Mouse (Mus musculus) ES-E14 (cell line): ENCODE results near the gene Dock2. TPM values are rescaled to one million over a fixed set of nuclear protein-coding genes. Genes with fewer than 3 reads are reported as not detected.

Source experiments
- DNase-seq: peaks from one replicate; pipeline ENCODE4 v3.0.0-alpha.2; 2013; ENCODE audit warnings: low read depth, low spot score
- H3K27ac ChIP-seq: 2 replicates; pipeline ENCODE4 v1.5.1; 2012; ENCODE audit warnings: low read depth, mild to moderate bottlenecking, low read length, moderate library complexity, mixed read lengths; ENCODE audit not compliant: poor library complexity, insufficient read depth, severe bottlenecking
- H3K36me3 ChIP-seq: 2 replicates; pipeline ENCODE4 v1.6.1; 2012; ENCODE audit warnings: mild to moderate bottlenecking, low read length, moderate library complexity, mixed read lengths; ENCODE audit not compliant: control insufficient read depth, poor library complexity, insufficient read depth, severe bottlenecking
- H3K4me1 ChIP-seq, 2 experiments: fragments of 150-350 bp in 1 of 2; sonication (generic) in 1 of 2; 2 replicates each; pipeline ENCODE4 v1.6.1; 2012; ENCODE audit warnings: low read length in 2 of 2, mild to moderate bottlenecking in 1 of 2, mixed read lengths in 1 of 2; ENCODE audit not compliant: control insufficient read depth in 2 of 2, insufficient read depth in 2 of 2, poor library complexity in 1 of 2
- H3K4me3 ChIP-seq, 2 experiments: fragments of 150-350 bp in 1 of 2; sonication (generic) in 1 of 2; 2 replicates each; pipeline ENCODE4 v1.5.1; 2012; ENCODE audit warnings: low read length in 2 of 2, low read depth in 1 of 2, mild to moderate bottlenecking in 1 of 2, mixed read lengths in 1 of 2; ENCODE audit not compliant: insufficient read depth in 1 of 2, poor library complexity in 1 of 2, severe bottlenecking in 1 of 2
- H3K9ac ChIP-seq: 2 replicates; pipeline ENCODE4 v1.6.1; 2012; ENCODE audit warnings: low read depth, mild to moderate bottlenecking, low read length, mixed read lengths; ENCODE audit not compliant: poor library complexity, insufficient read depth, severe bottlenecking
- H3K9me3 ChIP-seq: fragments of 150-350 bp; sonication (generic); 2 replicates; pipeline ENCODE4 v1.6.1; 2012; ENCODE audit warnings: low read depth, mild to moderate bottlenecking, low read length; ENCODE audit not compliant: control insufficient read depth, insufficient read depth
- CHD2 ChIP-seq: IDR thresholded peaks from 2 replicates; pipeline ENCODE4 v1.6.1; 2014; ENCODE audit warnings: mild to moderate bottlenecking, low read depth, low read length, inconsistent platforms
- HCFC1 ChIP-seq: IDR thresholded peaks from 2 replicates; pipeline ENCODE4 v1.6.1; 2012; ENCODE audit warnings: low read length, inconsistent platforms, borderline replicate concordance; ENCODE audit not compliant: insufficient read depth
- MAFK ChIP-seq: IDR thresholded peaks from 2 replicates; pipeline ENCODE4 v1.6.1; 2014; ENCODE audit warnings: mild to moderate bottlenecking, low read depth, low read length, inconsistent platforms; ENCODE audit not compliant: insufficient read depth
- ZC3H11A ChIP-seq: IDR thresholded peaks from 2 replicates; pipeline ENCODE4 v1.6.1; 2012; ENCODE audit warnings: low read depth, mild to moderate bottlenecking, inconsistent platforms, low read length, borderline replicate concordance
- ZNF384 ChIP-seq: IDR thresholded peaks from 2 replicates; pipeline ENCODE4 v1.6.1; 2012; ENCODE audit warnings: low read depth, low read length, inconsistent platforms
- in situ Hi-C, 2 experiments: fragments of 600-800 bp; cut with MboI; formaldehyde crosslinking; loops; one replicate each; pipeline ENCODE4 v1.15.1; 2025; ENCODE audit warnings: low sequenced_read_pairs in 2 of 2, inconsistent platforms in 1 of 2; ENCODE audit not compliant: unreplicated experiment in 2 of 2
- total RNA-seq: library from RNA; depleted of rRNA; stranded (reverse); fragments of 300-350 nt; gene quantifications from 2 replicates; pipeline ENCODE4 v1.2.3, GENCODE M21; 2012

Dock2 gene
- total RNA-seq, 1 experiment = 1.7 TPM

GRCm38 (mm10) chr11:34275941-34276340 is 507.8 kb downstream of the Dock2 start:
- Histone ChIP-seq H3K27ac (no peak overlapping the region), H3K4me3 (no peak overlapping the region), H3K36me3 (no peaks in the 10 kb centered on the region), H3K4me1 (peaks cover 0 to 2% of the 10 kb centered on the region in 2 experiments; a peak in 1 of 4 replicates), H3K9ac (no peak overlapping the region), H3K9me3 (no peaks in the 10 kb centered on the region)
- DNase-seq = no peak
- TF ChIP-seq HCFC1 (no peak), ZC3H11A (0 out of 2 replicates have a peak, but pooled peaks have one; percentile 2)
- in situ Hi-C loops = no loop called here

DNA sequence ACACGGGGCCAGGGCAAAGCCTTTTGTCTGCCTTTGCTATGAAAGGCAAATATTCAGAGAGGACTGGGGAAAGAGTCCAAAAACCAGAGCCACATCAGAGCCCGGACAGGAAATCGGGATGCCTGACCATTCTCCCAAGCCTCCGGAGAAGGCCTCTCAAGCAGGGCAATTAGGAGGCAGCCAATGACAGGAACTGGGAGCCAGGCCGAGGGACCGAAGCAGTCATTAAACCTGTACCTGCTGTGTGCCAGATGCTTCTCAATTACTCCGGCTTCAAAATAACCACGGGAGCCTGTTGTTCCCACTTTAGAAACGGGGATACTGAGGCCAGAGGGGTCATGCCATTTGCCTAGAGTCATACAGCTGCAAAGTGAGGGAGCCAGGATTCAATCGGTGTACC is 511.7 kb downstream of the Dock2 start:
- no peak for DNase-seq
- Histone ChIP-seq H3K4me1 (peaks cover 0 to 2% of the 10 kb centered on the region in 2 experiments; a peak in 1 of 4 replicates), H3K36me3 (no peaks in the 10 kb centered on the region), H3K9me3 (no peaks in the 10 kb centered on the region), H3K4me3 (no peak overlapping the region), H3K9ac (no peak overlapping the region), H3K27ac (no peak overlapping the region)
- TF ChIP-seq MAFK (no peak), HCFC1 (no peak), ZNF384 (no peak), CHD2 (no peak)
- in situ Hi-C loops = no loop called here

GRCm38 (mm10) chr11:34264099-34264498 is 519.6 kb downstream of the Dock2 start:
- Histone ChIP-seq H3K27ac (no peak overlapping the region), H3K36me3 (no peaks in the 10 kb centered on the region), H3K4me3 (no peak overlapping the region), H3K9ac (no peak overlapping the region), H3K4me1 (no peaks in the 10 kb centered on the region), H3K9me3 (no peaks in the 10 kb centered on the region)
- in situ Hi-C loops = no loop called here
- TF ChIP-seq MAFK (no peak), ZC3H11A (no peak), ZNF384 (no peak), HCFC1 (no peak), CHD2 (no peak)
- DNase-seq = no peak

DNA sequence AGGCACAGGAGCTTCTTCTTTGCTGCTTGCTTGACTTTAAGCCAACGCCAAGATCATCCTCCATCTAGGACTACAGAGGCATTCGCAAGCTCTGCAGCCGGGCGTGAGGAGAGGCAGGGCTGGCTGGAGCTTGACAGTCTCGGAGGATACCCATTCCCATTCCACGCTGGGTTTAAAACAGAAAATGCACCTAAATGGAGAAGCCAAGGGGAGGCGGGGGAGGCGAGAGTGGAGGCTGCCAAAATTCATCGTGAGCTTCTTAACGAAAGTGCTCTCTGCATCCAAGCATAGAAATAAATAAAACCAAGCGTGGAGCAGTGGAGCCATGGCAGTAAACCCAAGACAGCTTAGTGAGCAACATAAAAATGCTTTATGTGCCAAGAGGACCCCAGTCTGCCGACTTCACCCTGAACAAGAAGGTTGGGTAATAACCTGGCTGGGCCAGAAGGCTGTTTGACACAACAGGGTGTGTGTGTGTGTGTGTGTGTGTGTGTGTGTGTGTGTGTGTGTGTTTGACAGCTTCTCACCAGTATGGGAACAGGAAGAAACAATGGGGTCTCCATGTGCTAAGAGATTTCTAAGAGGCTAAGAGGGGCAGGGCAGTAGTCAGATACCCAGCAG is 524.7 kb downstream of the Dock2 start:
- Histone ChIP-seq H3K9me3 (no peaks in the 10 kb centered on the region), H3K4me1 (no peaks in the 10 kb centered on the region), H3K4me3 (no peak overlapping the region), H3K36me3 (no peaks in the 10 kb centered on the region), H3K9ac (no peak overlapping the region), H3K27ac (no peak overlapping the region)
- DNase-seq = no peak
- TF ChIP-seq ZNF384 (no peak), CHD2 (no peak)
- in situ Hi-C loops = no loop called here

DNA sequence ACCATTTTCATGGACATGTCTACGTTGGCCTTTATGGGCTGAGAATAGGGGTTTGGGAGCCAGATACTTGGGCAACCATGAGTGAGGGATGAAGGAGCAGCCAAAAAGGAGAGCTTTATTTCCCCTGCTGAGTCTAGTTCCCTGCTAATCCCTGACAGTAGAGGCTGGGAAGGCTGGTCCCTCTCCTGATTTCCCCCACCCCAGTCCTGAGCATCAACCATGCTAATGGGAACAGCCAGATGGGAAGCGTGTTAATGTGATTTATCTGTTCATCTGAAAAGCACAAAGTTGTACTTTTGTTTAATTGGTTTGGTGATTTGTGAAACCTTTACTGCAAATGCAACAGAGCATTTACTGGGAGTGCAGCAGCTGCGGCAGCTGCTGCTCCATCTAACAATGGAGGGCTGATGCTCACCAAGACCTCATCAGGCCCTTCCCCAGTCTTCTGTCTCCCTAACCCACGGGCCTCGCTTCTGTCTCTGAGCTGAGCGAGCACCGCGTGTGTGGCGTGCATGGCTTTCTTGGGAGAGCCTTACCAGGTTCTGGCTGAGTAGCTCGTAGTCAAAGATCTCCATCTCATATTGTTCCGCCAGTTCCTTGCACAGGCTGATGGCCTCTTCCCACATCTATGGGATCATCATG is 526.0 kb downstream of the Dock2 start:
- H3K27ac ChIP-seq = no peak overlapping the region
- in situ Hi-C loops = no loop called here
- H3K9me3 ChIP-seq = no peaks in the 10 kb centered on the region
- DNase-seq = no peak
- H3K9ac ChIP-seq = no peak overlapping the region
- no peaks in the 10 kb centered on the region for H3K36me3 ChIP-seq
- TF ChIP-seq MAFK = no peak
- TF ChIP-seq HCFC1 = no peak
- TF ChIP-seq CHD2 = no peak
- no peak overlapping the region for H3K4me3 ChIP-seq
- H3K4me1 ChIP-seq = peaks cover 0 to 3% of the 10 kb centered on the region in 2 experiments; a peak in 1 of 4 replicates
